Mouse (Mus musculus) CH12.LX (cell line): ENCODE data around the gene C1ql2. TPM values are rescaled to one million over a fixed set of nuclear protein-coding genes. Genes with fewer than 3 reads are reported as not detected.

Source experiments
- DNase-seq: peaks from one replicate; pipeline ENCODE4 v3.0.0-alpha.2; 2013; ENCODE audit errors: extremely low read depth
- H3K27ac ChIP-seq: 2 replicates; pipeline ENCODE4 v1.5.1; 2012; ENCODE audit warnings: low read depth, mild to moderate bottlenecking, control low read depth, moderate library complexity; ENCODE audit not compliant: insufficient read depth
- H3K27me3 ChIP-seq: replicated peaks from 2 replicates; pipeline ENCODE3; 2012; ENCODE audit warnings: inconsistent platforms
- H3K36me3 ChIP-seq, 2 experiments: replicated peaks in 1 of 2; 2 replicates each; pipeline versions ENCODE3 to v1.6.1; 2012; ENCODE audit warnings: inconsistent platforms in 1 of 2, low read length in 1 of 2, mild to moderate bottlenecking in 1 of 2, mixed read lengths in 1 of 2, moderate library complexity in 1 of 2; ENCODE audit not compliant: control insufficient read depth in 1 of 2, insufficient read depth in 1 of 2
- H3K4me1 ChIP-seq, 2 experiments: 2 replicates each; pipeline ENCODE4 v1.6.1; 2012; ENCODE audit warnings: inconsistent platforms in 1 of 2, moderate library complexity in 1 of 2; ENCODE audit not compliant: insufficient read depth in 2 of 2, control insufficient read depth in 1 of 2
- H3K4me2 ChIP-seq: 2 replicates; pipeline ENCODE4 v1.6.1; 2012; ENCODE audit warnings: low read depth, mild to moderate bottlenecking, control low read depth; ENCODE audit not compliant: poor library complexity, insufficient read depth, severe bottlenecking
- H3K4me3 ChIP-seq, 3 experiments: fragments of 150-350 bp in 1 of 3; sonication (generic) in 1 of 3; replicated peaks in 1 of 3; 2 replicates each; pipeline versions ENCODE3 to v1.5.1; 2011 to 2012; ENCODE audit warnings: low read depth in 2 of 3, low read length in 2 of 3, mild to moderate bottlenecking in 2 of 3, moderate library complexity in 2 of 3, control low read depth in 1 of 3, improper control_type of control experiment in 1 of 3, inconsistent platforms in 1 of 3, mixed read lengths in 1 of 3; ENCODE audit not compliant: poor library complexity in 1 of 3
- H3K79me2 ChIP-seq: replicated peaks from 2 replicates; pipeline ENCODE4 v1.6.1; 2012; ENCODE audit warnings: mild to moderate bottlenecking, moderate library complexity; ENCODE audit not compliant: control insufficient read depth, poor library complexity, insufficient read depth, severe bottlenecking; ENCODE audit errors: extremely low read depth
- H3K9ac ChIP-seq: 2 replicates; pipeline ENCODE4 v1.6.1; 2012; ENCODE audit warnings: low read depth, mild to moderate bottlenecking, control low read depth, moderate library complexity; ENCODE audit not compliant: insufficient read depth
- H3K9me3 ChIP-seq: replicated peaks from 2 replicates; pipeline ENCODE3; 2012; ENCODE audit warnings: low read length, inconsistent platforms, mixed read lengths
- BHLHE40 ChIP-seq: IDR thresholded peaks from 2 replicates; pipeline ENCODE4 v1.6.1; 2011; ENCODE audit warnings: mild to moderate bottlenecking, low read depth, low read length, improper control_type of control experiment
- CHD1 ChIP-seq: IDR thresholded peaks from 2 replicates; pipeline ENCODE4 v1.6.1; 2012; ENCODE audit warnings: low read depth, low read length, improper control_type of control experiment, inconsistent platforms
- CHD2 ChIP-seq: IDR thresholded peaks from 2 replicates; pipeline ENCODE4 v1.6.1; 2011; ENCODE audit warnings: low read length, improper control_type of control experiment
- CTCF ChIP-seq, 2 experiments: IDR thresholded peaks in 1 of 2; conservative IDR thresholded peaks in 1 of 2; 2 replicates each; pipeline ENCODE4 v1.5.1; 2011 to 2012; ENCODE audit warnings: low read depth in 2 of 2, low read length in 2 of 2, improper control_type of control experiment in 1 of 2, inconsistent platforms in 1 of 2, mild to moderate bottlenecking in 1 of 2, moderate library complexity in 1 of 2
- E2F4 ChIP-seq: IDR thresholded peaks from 2 replicates; pipeline ENCODE4 v1.6.1; 2011; ENCODE audit warnings: low read depth, low read length, improper control_type of control experiment; ENCODE audit not compliant: insufficient replicate concordance
- ELF1 ChIP-seq: IDR thresholded peaks from 2 replicates; pipeline ENCODE4 v1.6.1; 2014; ENCODE audit warnings: low read depth, mild to moderate bottlenecking, inconsistent platforms, low read length, improper control_type of control experiment
- EP300 ChIP-seq: IDR thresholded peaks from 2 replicates; pipeline ENCODE4 v1.6.1; 2011; ENCODE audit warnings: low read length, improper control_type of control experiment
- ETS1 ChIP-seq: conservative IDR thresholded peaks from 2 replicates; pipeline ENCODE4 v1.6.1; 2012; ENCODE audit warnings: low read depth, mild to moderate bottlenecking, inconsistent platforms, low read length, improper control_type of control experiment, moderate library complexity
- HCFC1 ChIP-seq: IDR thresholded peaks from 2 replicates; pipeline ENCODE4 v1.6.1; 2012; ENCODE audit warnings: low read depth, mild to moderate bottlenecking, inconsistent platforms, low read length, improper control_type of control experiment
- IRF4 ChIP-seq: IDR thresholded peaks from 2 replicates; pipeline ENCODE4 v1.6.1; 2014; ENCODE audit warnings: low read depth, mild to moderate bottlenecking, inconsistent platforms, low read length, improper control_type of control experiment
- JUN ChIP-seq: IDR thresholded peaks from 2 replicates; pipeline ENCODE4 v1.6.1; 2011; ENCODE audit warnings: low read depth, mild to moderate bottlenecking, low read length, improper control_type of control experiment, moderate library complexity; ENCODE audit not compliant: insufficient read depth
- JUND ChIP-seq: conservative IDR thresholded peaks from 2 replicates; pipeline ENCODE4 v1.6.1; 2011; ENCODE audit warnings: low read depth, low read length, improper control_type of control experiment
- KAT2A ChIP-seq: IDR thresholded peaks from 2 replicates; pipeline ENCODE4 v1.6.1; 2012; ENCODE audit warnings: low read length, improper control_type of control experiment, inconsistent platforms; ENCODE audit not compliant: insufficient replicate concordance
- MAFK ChIP-seq: IDR thresholded peaks from 2 replicates; pipeline ENCODE4 v1.6.1; 2011; ENCODE audit warnings: low read length, improper control_type of control experiment; ENCODE audit not compliant: insufficient replicate concordance
- MAX ChIP-seq: IDR thresholded peaks from 2 replicates; pipeline ENCODE4 v1.6.1; 2011; ENCODE audit warnings: low read length, improper control_type of control experiment
- MAZ ChIP-seq: IDR thresholded peaks from 2 replicates; pipeline ENCODE4 v1.6.1; 2012; ENCODE audit warnings: low read depth, mild to moderate bottlenecking, inconsistent platforms, low read length, improper control_type of control experiment, moderate library complexity
- MEF2A ChIP-seq: IDR thresholded peaks from 2 replicates; pipeline ENCODE4 v1.6.1; 2014; ENCODE audit warnings: low read depth, mild to moderate bottlenecking, inconsistent platforms, low read length, improper control_type of control experiment, borderline replicate concordance
- MYC ChIP-seq: IDR thresholded peaks from 2 replicates; pipeline ENCODE4 v1.6.1; 2011; ENCODE audit warnings: low read depth, mild to moderate bottlenecking, improper control_type of control experiment, low read length
- NELFE ChIP-seq: IDR thresholded peaks from 2 replicates; pipeline ENCODE4 v1.6.1; 2011; ENCODE audit warnings: low read depth, low read length, improper control_type of control experiment
- NRF1 ChIP-seq: IDR thresholded peaks from 2 replicates; pipeline ENCODE4 v1.6.1; 2014; ENCODE audit warnings: low read depth, mild to moderate bottlenecking, inconsistent platforms, low read length, improper control_type of control experiment, moderate library complexity
- PAX5 ChIP-seq: IDR thresholded peaks from 2 replicates; pipeline ENCODE4 v1.6.1; 2012; ENCODE audit warnings: low read length, inconsistent platforms, mixed read lengths
- POLR2A ChIP-seq: IDR thresholded peaks from 2 replicates; pipeline ENCODE4 v1.6.1; 2011; ENCODE audit warnings: low read depth, mild to moderate bottlenecking, improper control_type of control experiment, low read length
- POLR2AphosphoS2 ChIP-seq: IDR thresholded peaks from 2 replicates; pipeline ENCODE4 v1.6.1; 2011; ENCODE audit warnings: low read depth, low read length, improper control_type of control experiment
- RAD21 ChIP-seq: IDR thresholded peaks from 2 replicates; pipeline ENCODE4 v1.6.1; 2011; ENCODE audit warnings: low read depth, mild to moderate bottlenecking, low read length, improper control_type of control experiment, moderate library complexity
- RCOR1 ChIP-seq: conservative IDR thresholded peaks from 2 replicates; pipeline ENCODE4 v1.6.1; 2012; ENCODE audit warnings: low read depth, mild to moderate bottlenecking, inconsistent platforms, low read length, improper control_type of control experiment
- SIN3A ChIP-seq: IDR thresholded peaks from 2 replicates; pipeline ENCODE4 v1.6.1; 2012; ENCODE audit warnings: low read length, improper control_type of control experiment, inconsistent platforms
- TBP ChIP-seq: conservative IDR thresholded peaks from 2 replicates; pipeline ENCODE4 v1.6.1; 2011; ENCODE audit warnings: low read depth, low read length, improper control_type of control experiment
- TCF12 ChIP-seq: IDR thresholded peaks from 2 replicates; pipeline ENCODE4 v1.6.1; 2014; ENCODE audit warnings: low read depth, mild to moderate bottlenecking, inconsistent platforms, low read length, improper control_type of control experiment
- UBTF ChIP-seq: IDR thresholded peaks from 2 replicates; pipeline ENCODE4 v1.6.1; 2012; ENCODE audit warnings: low read depth, mild to moderate bottlenecking, inconsistent platforms, low read length, improper control_type of control experiment, moderate library complexity
- USF1 ChIP-seq: IDR thresholded peaks from 2 replicates; pipeline ENCODE4 v1.6.1; 2014; ENCODE audit warnings: low read depth, mild to moderate bottlenecking, inconsistent platforms, low read length, improper control_type of control experiment
- USF2 ChIP-seq: conservative IDR thresholded peaks from 2 replicates; pipeline ENCODE4 v1.6.1; 2011; ENCODE audit warnings: low read depth, low read length, improper control_type of control experiment
- ZC3H11A ChIP-seq: IDR thresholded peaks from 2 replicates; pipeline ENCODE4 v1.6.1; 2012; ENCODE audit warnings: low read depth, mild to moderate bottlenecking, inconsistent platforms, low read length, improper control_type of control experiment
- ZKSCAN1 ChIP-seq: IDR thresholded peaks from 2 replicates; pipeline ENCODE4 v1.6.1; 2012; ENCODE audit warnings: low read depth, inconsistent platforms, low read length, improper control_type of control experiment, borderline replicate concordance
- dilution Hi-C: fragments of 300-500 bp; cut with MboI; formaldehyde crosslinking; loops from 2 replicates; pipeline ENCODE4 v1.14.3; 2020; ENCODE audit warnings: low sequenced_read_pairs; ENCODE audit not compliant: extremely low pct_unique_long_range_greater_than_20kb, extremely low pct_ligation_motif_present
- in situ Hi-C: fragments of 300-500 bp; cut with MboI; formaldehyde crosslinking; loops from 3 replicates; pipeline ENCODE4 v1.14.3; 2019; ENCODE audit warnings: low sequenced_read_pairs, low pct_ligation_motif_present, low pct_unique_long_range_greater_than_20kb, mixed read lengths
- polyA plus RNA-seq: library from polyadenylated mRNA; unstranded; fragments of >175 nt; gene quantifications from 2 replicates; pipeline ENCODE4 v1.2.1, GENCODE M21; 2012; ENCODE audit warnings: low read depth; ENCODE audit not compliant: insufficient read length
- total RNA-seq, 2 experiments: library from RNA; depleted of rRNA; stranded (reverse); fragments of 300-350 nt in 1 of 2; fragments of >200 nt in 1 of 2; gene quantifications; 2 replicates each; pipeline ENCODE4 v1.2.3; 2012 to 2014

C1ql2 gene
- total and polyA plus RNA-seq, 3 experiments, result not detected

GRCm38 (mm10) chr1:120385029-120385571, 44.7 kb downstream of the C1ql2 start:
- H3K79me2 ChIP-seq, result no peaks in the 10 kb centered on the region
- DNase-seq, result no peak
- H3K9me3 ChIP-seq, result no peaks in the 10 kb centered on the region
- no peak overlapping the region for H3K27ac ChIP-seq
- no peaks in the 10 kb centered on the region for H3K36me3 ChIP-seq
- H3K9ac ChIP-seq, result no peak overlapping the region
- no peak overlapping the region for H3K4me3 ChIP-seq
- no peaks in the 10 kb centered on the region for H3K27me3 ChIP-seq
- no peak for TF ChIP-seq HCFC1
- no peak for TF ChIP-seq ETS1
- TF ChIP-seq MAX, result no peak
- peaks cover 12 to 22% of the 10 kb centered on the region in 2 experiments for H3K4me1 ChIP-seq
- in situ Hi-C loops, result no loop called here
- H3K4me2 ChIP-seq, result no peak overlapping the region
- dilution Hi-C loops, result no loop called here

- Histone ChIP-seq H3K4me3 (no peak overlapping the region), H3K9me3 (no peaks in the 10 kb centered on the region), H3K27me3 (no peaks in the 10 kb centered on the region), H3K27ac (peak overlapping the region; percentile 12; the same call in 1 of the 2 replicates), H3K79me2 (no peaks in the 10 kb centered on the region), H3K36me3 (no peaks in the 10 kb centered on the region), H3K4me1 (peaks cover 19 to 43% of the 10 kb centered on the region in 2 experiments), H3K9ac (no peak overlapping the region), H3K4me2 (peak overlapping the region; percentile 41; the same call in 1 of the 2 replicates)
- dilution Hi-C loops (no loop called here), in situ Hi-C loops (no loop called here)
- DNase-seq, result peak; percentile 79
- no peak for TF ChIP-seq ZKSCAN1
- no peak for TF ChIP-seq UBTF
- no peak for TF ChIP-seq KAT2A
- TF ChIP-seq IRF4, result peak; percentile 94
- TF ChIP-seq JUND, result peak; percentile 67
- no peak for TF ChIP-seq PAX5
- TF ChIP-seq JUN, result peak; percentile 64
- peak; percentile 90 for TF ChIP-seq MEF2A
- TF ChIP-seq MYC, result no peak
- peak; percentile 91 for TF ChIP-seq EP300
- peak; percentile 92 for TF ChIP-seq TCF12
- TF ChIP-seq POLR2AphosphoS2, result no peak
- TF ChIP-seq ELF1, result no peak
- peak; percentile 52; the same call in 1 of the 2 replicates for TF ChIP-seq MAFK
- TF ChIP-seq RCOR1, result peak; percentile 63; the same call in 1 of the 2 replicates
- TF ChIP-seq POLR2A, result no peak
- no peak for TF ChIP-seq E2F4
- no peak for TF ChIP-seq ZC3H11A
- peak; percentile 88 for TF ChIP-seq CHD1
- TF ChIP-seq SIN3A, result peak; percentile 90
- TF ChIP-seq TBP, result no peak
- TF ChIP-seq HCFC1, result no peak
- peak; percentile 74; the same call in 1 of the 2 replicates for TF ChIP-seq MAZ
- TF ChIP-seq NELFE, result no peak
- TF ChIP-seq CHD2, result peak; percentile 53; the same call in 1 of the 2 replicates
- peak; percentile 80 for TF ChIP-seq ETS1
- TF ChIP-seq RAD21, result no peak; the same call in none of the 2 replicates
- TF ChIP-seq NRF1, result no peak
- peak; percentile 79 for TF ChIP-seq BHLHE40
- TF ChIP-seq USF2, result no peak
- TF ChIP-seq USF1, result no peak
- no peak for TF ChIP-seq CTCF (conservative IDR thresholded peaks at IDR 0.05 in 1 of 2, IDR thresholded peaks at IDR 0.05 in 1 of 2; ENCODE audit: low read depth in 2 of 2, low read length in 2 of 2)
Observed at GRCm38 (mm10) chr1:120389734-120390133, 49.4 kb downstream of the C1ql2 start.
